Mouse (Mus musculus) Patski (cell line): Measurements from ENCODE around the gene Acin1. TPM values are rescaled to one million over a fixed set of nuclear protein-coding genes. Genes with fewer than 3 reads are reported as not detected.

Experiments used
- ATAC-seq: fragments of 100-300 bp; one replicate; pipeline ENCODE4 v1.8.0; 2021
- CTCF ChIA-PET: fragments of 350-600 bp; sonication (Branson Sonifier 250); formaldehyde crosslinking; loops from one replicate; lab custom pipeline; 2022; ENCODE audit warnings: inconsistent platforms; lab: Charles Lee
- POLR2A ChIA-PET: fragments of 350-600 bp; sonication (Branson Sonifier 250); formaldehyde crosslinking; loops from one replicate; lab custom pipeline; 2022; ENCODE audit warnings: antibody characterized with exemption, inconsistent platforms; lab: Charles Lee
- DNase-seq: peaks from one replicate; pipeline ENCODE4 v3.0.0-alpha.2; 2011; ENCODE audit warnings: low read depth, low spot score
- H3K27me3 ChIP-seq: fragments of 371-371 bp; one replicate; pipeline ENCODE4 v1.5.1; 2021
- CTCF ChIP-seq: fragments of 100-300 bp; IDR thresholded peaks from one replicate; pipeline ENCODE4 v1.5.1; 2021
- in situ Hi-C: fragments of 300-500 bp; cut with MboI; formaldehyde crosslinking; loops from 3 replicates; pipeline ENCODE4 v1.11.1; 2018; ENCODE audit warnings: low pct_unique_long_range_greater_than_20kb, mixed read lengths
- polyA plus RNA-seq: library from polyadenylated mRNA; unstranded; gene quantifications from one replicate; pipeline ENCODE4 v1.2.3, GENCODE M21; 2021

Acin1 gene
- polyA plus RNA-seq, 1 experiment from 2014 or later, result 215 TPM

GRCm38 (mm10) chr14:54638210-54638609, 48.5 kb downstream of the Acin1 start:
- ChIA-PET POLR2A (no interaction called here), CTCF (interaction anchor here (0.6 to 2.2 kb wide), 6 partner anchors 12 to 110 kb away, joined by 3 to 18 read pairs (median 6); partner anchors contain the start of genes Psmb11 and Psmb5)
- DNase-seq, result no peak
- ATAC-seq, result no peak
- in situ Hi-C loops, result loop anchor here (5.0 kb wide), 1 partner anchor 56 kb away; no protein-coding TSS in a partner anchor
- H3K27me3 ChIP-seq, result no peaks in the 10 kb centered on the region
- no peak for TF ChIP-seq CTCF

- in situ Hi-C loops, result loop anchor here (5.0 kb wide), 1 partner anchor 55 kb away; no protein-coding TSS in a partner anchor
- ATAC-seq, result no peak
- ChIA-PET CTCF (interaction anchor here (0.8 to 2.2 kb wide), 5 partner anchors 11 to 109 kb away, joined by 3 to 18 read pairs (median 7); partner anchors contain the start of genes Psmb11 and Psmb5), POLR2A (no interaction called here)
- no peak for DNase-seq
- H3K27me3 ChIP-seq, result no peaks in the 10 kb centered on the region
- no peak for TF ChIP-seq CTCF
Measured at GRCm38 (mm10) chr14:54636954-54637353, 49.8 kb downstream of the Acin1 start.

- ChIA-PET POLR2A (no interaction called here), CTCF (no interaction called here)
- no peaks in the 10 kb centered on the region for H3K27me3 ChIP-seq
- DNase-seq, result no peak
- in situ Hi-C loops, result no loop called here
- ATAC-seq, result no peak
- no peak for TF ChIP-seq CTCF
Measured at GRCm38 (mm10) chr14:54634182-54634581, 52.5 kb downstream of the Acin1 start.

DNA sequence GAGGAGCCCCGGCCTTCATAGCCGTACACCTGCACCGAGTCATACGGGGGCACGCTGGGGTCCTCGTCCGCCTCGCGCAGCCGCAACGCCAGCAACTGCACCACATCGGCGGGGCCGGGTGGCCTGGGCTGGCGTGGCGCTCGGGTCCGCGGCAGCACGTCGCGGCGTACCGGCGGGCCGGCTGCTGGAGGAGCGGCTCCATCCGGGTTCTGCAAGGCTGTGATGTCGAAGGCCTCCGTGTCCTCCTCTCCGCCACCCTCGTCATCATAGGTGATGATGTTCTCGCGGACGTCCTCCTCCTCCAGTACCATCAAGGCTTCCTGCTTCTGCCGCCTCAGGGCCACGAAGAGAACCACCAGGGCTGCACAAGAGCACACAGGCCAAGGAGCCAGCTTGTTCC, 54.5 kb downstream of the Acin1 start:
- H3K27me3 ChIP-seq, result no peaks in the 10 kb centered on the region
- CTCF ChIA-PET, result no interaction called here
- in situ Hi-C loops, result no loop called here
- DNase-seq (no peak), ATAC-seq (no peak)
- TF ChIP-seq CTCF, result no peak
- POLR2A ChIA-PET, result no interaction called here

DNA sequence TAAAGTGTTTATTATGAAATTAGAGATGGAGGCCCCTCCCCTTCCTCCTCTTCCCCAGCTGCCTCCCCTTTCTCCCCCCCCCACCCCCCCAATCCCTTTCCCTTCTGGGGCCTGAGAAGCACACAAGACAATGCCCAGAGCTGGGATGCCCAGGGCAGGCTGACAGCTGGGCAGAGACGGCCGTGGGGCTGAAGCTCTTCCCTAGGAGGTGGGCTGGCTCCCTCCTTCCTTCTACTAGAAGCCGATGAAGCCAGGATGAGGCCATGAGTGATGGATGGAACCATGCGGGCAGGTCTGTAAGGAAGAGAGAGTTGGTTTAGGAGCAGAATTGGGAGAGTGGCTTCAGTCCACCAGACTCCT, 55.5 kb downstream of the Acin1 start:
- no peak for TF ChIP-seq CTCF
- no peak for ATAC-seq
- ChIA-PET POLR2A (no interaction called here), CTCF (interaction anchor here (1.2 kb wide), 1 partner anchor 10 kb away, joined by 3 read pairs; the partner anchor contains the start of genes Cdh24 and Gm17606)
- in situ Hi-C loops, result no loop called here
- H3K27me3 ChIP-seq, result no peaks in the 10 kb centered on the region
- DNase-seq, result no peak

DNA sequence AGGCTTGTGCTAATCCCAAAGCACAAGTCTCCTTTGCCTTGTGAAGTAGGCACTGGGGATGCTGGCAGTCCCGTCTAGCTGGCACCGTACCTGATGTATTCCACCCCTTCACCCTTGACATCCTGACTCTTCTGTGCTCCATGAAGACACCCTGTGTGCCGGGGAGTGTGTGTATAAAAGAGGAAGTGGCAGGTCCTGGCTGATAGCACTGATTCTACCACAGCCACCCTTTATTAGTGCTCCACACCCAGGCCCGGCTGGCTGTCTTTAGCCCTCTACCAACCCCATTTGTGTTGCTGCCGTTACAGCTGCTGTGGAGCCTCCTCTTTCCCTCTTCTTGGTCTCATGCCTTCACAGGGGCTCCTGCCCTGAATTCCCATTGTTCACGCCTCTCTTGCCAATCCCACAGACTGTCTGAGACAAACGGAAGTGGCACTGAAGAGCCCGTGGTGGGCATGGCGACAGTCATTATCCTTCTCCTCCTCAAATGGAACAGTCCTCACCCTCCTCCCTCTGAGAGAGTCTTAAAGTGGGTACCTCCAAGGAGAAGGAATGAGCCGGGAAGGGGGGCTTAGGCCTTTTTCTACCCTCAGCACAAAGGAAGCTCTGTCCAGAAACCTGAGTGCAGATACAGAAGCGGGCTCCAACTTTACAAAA, 56.0 kb downstream of the Acin1 start:
- no peak for ATAC-seq
- in situ Hi-C loops, result no loop called here

DNA sequence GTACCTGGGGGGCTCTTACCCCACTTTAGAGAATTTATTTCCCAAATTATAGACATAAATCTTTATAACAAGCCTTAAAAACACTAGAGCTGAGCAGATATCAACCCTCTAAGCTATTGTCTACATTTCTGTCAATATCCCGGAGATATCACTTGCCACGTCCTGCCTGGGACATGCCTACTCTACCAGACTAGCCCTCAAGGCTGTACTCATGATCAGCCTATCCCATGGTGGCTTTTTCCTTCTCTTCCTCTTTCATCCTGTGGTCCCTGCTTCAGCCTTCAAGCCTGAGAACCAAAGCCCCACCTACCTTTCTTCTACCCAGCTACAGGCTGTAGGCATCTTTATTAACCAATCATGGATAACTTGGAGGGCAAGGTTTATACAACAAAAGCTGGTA, 56.9 kb downstream of the Acin1 start:
- no peaks in the 10 kb centered on the region for H3K27me3 ChIP-seq
- ATAC-seq (no peak), DNase-seq (no peak)
- no peak for TF ChIP-seq CTCF
- in situ Hi-C loops, result no loop called here
- ChIA-PET POLR2A (no interaction called here), CTCF (interaction anchor here (1.5 kb wide), 1 partner anchor 11 kb away, joined by 3 read pairs; no protein-coding TSS in a partner anchor)

More for the DNA sequence above, 56.0 kb downstream of the Acin1 start:
- no peak for DNase-seq
- no peak for TF ChIP-seq CTCF
- ChIA-PET POLR2A (no interaction called here), CTCF (interaction anchor here (1.2 to 1.5 kb wide), 2 partner anchors 10 to 12 kb away, joined by 3 read pairs; partner anchors contain the start of genes Cdh24 and Gm17606)
- no peaks in the 10 kb centered on the region for H3K27me3 ChIP-seq

DNA sequence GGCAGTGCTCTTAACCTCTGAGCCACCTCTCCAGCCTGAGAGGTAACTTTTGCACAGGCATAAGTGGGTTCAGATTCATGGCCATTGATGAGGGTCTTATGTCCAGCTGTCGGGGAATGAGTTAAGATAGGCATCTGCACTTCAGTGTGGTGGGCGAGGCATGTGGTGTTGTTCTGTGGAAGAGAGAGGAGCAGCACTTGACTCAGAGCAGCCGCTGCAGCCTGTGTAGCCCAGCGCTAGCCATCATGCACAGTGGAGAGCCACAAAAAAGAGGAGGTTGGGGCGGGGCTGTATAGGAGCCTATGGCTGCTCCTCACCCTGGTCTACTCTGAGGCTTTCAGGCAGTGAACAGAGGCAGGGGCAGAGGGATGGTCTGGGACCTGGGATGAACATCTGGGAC, 58.6 kb downstream of the Acin1 start:
- in situ Hi-C loops, result no loop called here
- ChIA-PET CTCF (no interaction called here), POLR2A (no interaction called here)
- ATAC-seq, result no peak
- H3K27me3 ChIP-seq, result no peaks in the 10 kb centered on the region
- no peak for DNase-seq
- no peak for TF ChIP-seq CTCF

DNA sequence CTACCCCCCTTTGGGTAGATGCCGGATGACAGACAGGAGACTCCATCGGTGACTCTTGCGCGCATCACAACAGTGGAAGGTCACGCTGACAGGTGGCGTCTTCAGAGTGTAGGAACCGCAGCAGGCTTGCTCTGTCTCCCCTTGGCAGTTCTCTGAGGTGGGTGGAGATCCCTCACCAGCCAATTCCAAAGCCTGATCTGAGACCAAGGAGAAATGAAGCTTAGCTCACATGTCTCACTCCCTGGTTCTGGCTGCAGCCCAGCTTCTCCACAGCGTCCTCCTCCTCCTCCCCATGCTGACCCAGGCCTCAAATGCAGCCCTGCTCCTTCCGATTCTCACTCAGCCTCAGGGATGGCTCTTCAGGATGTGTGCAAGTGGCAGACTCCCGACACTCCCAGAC, 61.8 kb downstream of the Acin1 start:
- POLR2A ChIA-PET, result no interaction called here

DNA sequence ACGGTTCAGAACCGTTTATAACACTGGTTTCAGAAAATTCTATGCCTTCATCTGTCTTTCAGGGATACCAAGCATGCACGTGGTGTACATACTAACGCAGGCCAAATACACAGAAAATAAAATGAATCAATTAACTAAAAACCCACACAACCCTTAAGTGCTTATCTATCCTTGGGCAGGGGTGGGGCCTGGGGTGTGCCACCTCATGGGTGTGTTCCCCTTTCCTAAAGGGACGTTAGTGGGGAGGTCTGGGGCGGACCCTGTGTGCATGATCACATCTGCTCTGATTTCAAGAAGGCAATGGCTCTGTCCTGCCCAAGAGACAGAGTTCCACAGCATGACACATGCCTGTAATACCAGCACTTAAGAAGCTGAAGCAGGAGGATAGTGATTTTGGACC, 63.4 kb downstream of the Acin1 start:
- DNase-seq (no peak), ATAC-seq (no peak)
- no peak for TF ChIP-seq CTCF
- ChIA-PET POLR2A (interaction anchor here (1.1 kb wide), 1 partner anchor 45 kb away, joined by 3 read pairs; no protein-coding TSS in a partner anchor), CTCF (no interaction called here)
- no peaks in the 10 kb centered on the region for H3K27me3 ChIP-seq
- in situ Hi-C loops, result no loop called here

More for the DNA sequence above, 61.8 kb downstream of the Acin1 start:
- no peak for ATAC-seq
- in situ Hi-C loops, result no loop called here
- no peak for TF ChIP-seq CTCF
- CTCF ChIA-PET, result interaction anchor here (2.5 kb wide), 1 partner anchor 12 kb away, joined by 16 read pairs; no protein-coding TSS in a partner anchor
- DNase-seq, result no peak
- H3K27me3 ChIP-seq, result no peaks in the 10 kb centered on the region

GRCm38 (mm10) chr14:54621133-54621532, 65.6 kb downstream of the Acin1 start, which contains the start of gene Psmb11:
Psmb11 (plus strand) TSS chr14:54621433.
- ATAC-seq, result no peak
- ChIA-PET CTCF (interaction anchor here (4.6 kb wide), 1 partner anchor 16 kb away, joined by 18 read pairs; no protein-coding TSS in a partner anchor), POLR2A (no interaction called here)
- H3K27me3 ChIP-seq, result no peaks in the 10 kb centered on the region
- in situ Hi-C loops, result no loop called here
- DNase-seq, result no peak
- no peak for TF ChIP-seq CTCF
